Mouse (Mus musculus) heart, adult 2 months (tissue): ENCODE measurements at regions not wholly inside any gene's neighbourhood (a gene's known extent, or its start where the extent isn't known, plus 50 kb on each side); places are given as distances from the start of the nearest gene placed in this dataset.

ENCODE experiments used
- DNase-seq, 2 experiments: peaks; one replicate each; pipeline ENCODE4 v3.0.0; 2021
- H3K27ac ChIP-seq: fragments of 200-600 bp; 2 replicates; pipeline ENCODE4 v1.8.1; 2022
- H3K27me3 ChIP-seq: fragments of 200-500 bp; 2 replicates; pipeline ENCODE4 v1.6.1; 2012; ENCODE audit warnings: mild to moderate bottlenecking, low read length, inconsistent platforms, mixed read lengths; ENCODE audit not compliant: control insufficient read depth, insufficient read depth
- H3K36me3 ChIP-seq: fragments of 200-500 bp; 2 replicates; pipeline ENCODE4 v1.6.1; 2012; ENCODE audit warnings: low read length, inconsistent platforms; ENCODE audit not compliant: control insufficient read depth, insufficient read depth
- H3K4me1 ChIP-seq: fragments of 200-500 bp; 2 replicates; pipeline ENCODE4 v1.6.1; 2011; ENCODE audit warnings: low read length; ENCODE audit not compliant: control insufficient read depth, insufficient read depth
- H3K4me3 ChIP-seq: fragments of 200-600 bp; 2 replicates; pipeline ENCODE4 v1.8.1; 2022
- H3K79me2 ChIP-seq: fragments of 200-500 bp; replicated peaks from 2 replicates; pipeline ENCODE4 v1.6.1; 2012; ENCODE audit warnings: mild to moderate bottlenecking, inconsistent platforms, low read length, moderate library complexity, mixed read lengths; ENCODE audit not compliant: control insufficient read depth, insufficient read depth
- H3K9ac ChIP-seq: fragments of 200-500 bp; 2 replicates; pipeline ENCODE4 v1.6.1; 2012; ENCODE audit warnings: low read depth, mild to moderate bottlenecking, control low read depth, inconsistent platforms, low read length, mixed read lengths
- CTCF ChIP-seq: fragments of 200-600 bp; IDR thresholded peaks from 2 replicates; pipeline ENCODE4 v1.8.1; 2022; ENCODE audit warnings: antibody characterized with exemption, mild to moderate bottlenecking, moderate library complexity
- EP300 ChIP-seq: fragments of 200-500 bp; IDR thresholded peaks from 2 replicates; pipeline ENCODE4 v1.6.1; 2011; ENCODE audit warnings: low read depth, low read length, control low read depth; ENCODE audit not compliant: insufficient read depth
- POLR2A ChIP-seq: fragments of 200-500 bp; IDR thresholded peaks from 2 replicates; pipeline ENCODE4 v1.6.1; 2011; ENCODE audit warnings: mild to moderate bottlenecking, low read depth, low read length, control low read depth; ENCODE audit not compliant: insufficient read depth
- WGBS: fragments of 180-500 bp; shearing (Covaris S2); methylation state at CpG from one replicate; pipeline ENCODE4 v1.1.7; 2018; 5-methylcytosine and 5-hydroxymethylcytosine counted together
- intact Hi-C: fragments of 180-260 bp; cut with DNase I; formaldehyde crosslinking; loops from one replicate; pipeline ENCODE4 v1.15.1; 2025

- Histone ChIP-seq H3K4me1 (no peaks in the 10 kb centered on the region), H3K79me2 (no peaks in the 10 kb centered on the region), H3K27ac (no peak overlapping the region), H3K9ac (no peak overlapping the region), H3K36me3 (no peaks in the 10 kb centered on the region), H3K4me3 (no peak overlapping the region), H3K27me3 (no peaks in the 10 kb centered on the region)
- no peak for TF ChIP-seq EP300
- no peak for TF ChIP-seq POLR2A
- intact Hi-C loops: no loop called here
- WGBS: 77% methylated on average over 5 of the region's 5 CpGs
- DNase-seq: no peak
Measured at GRCm38 (mm10) chr10:11739574-11740368, 396.6 kb downstream of the Epm2a start.

DNA sequence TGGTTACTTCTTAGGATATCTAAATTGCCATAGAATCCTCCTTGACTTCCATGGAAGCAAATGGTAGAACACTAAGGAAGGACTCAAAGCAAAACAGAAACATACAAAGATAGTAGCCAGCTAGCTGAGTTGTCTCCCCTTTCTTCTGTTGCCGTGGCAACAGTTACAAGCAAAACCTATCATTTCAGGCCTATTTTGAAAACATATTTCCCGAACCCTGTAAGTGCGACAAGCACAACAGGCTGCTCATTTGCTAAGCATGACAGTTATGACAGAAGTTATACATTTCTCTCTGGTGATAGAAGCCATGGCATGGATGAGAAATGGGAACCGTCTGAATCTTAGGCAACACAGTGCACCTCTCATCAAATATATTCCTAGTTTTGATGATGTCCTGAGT, 402.4 kb downstream of the Epm2a start:
- WGBS: 82% methylated on average over 4 of the region's 4 CpGs
- no peaks in the 10 kb centered on the region for H3K36me3 ChIP-seq
- no peaks in the 10 kb centered on the region for H3K79me2 ChIP-seq
- intact Hi-C loops: no loop called here
- H3K27me3 ChIP-seq: no peaks in the 10 kb centered on the region
- TF ChIP-seq CTCF (no peak), EP300 (no peak), POLR2A (no peak)
- no peak for DNase-seq
- no peak overlapping the region for H3K27ac ChIP-seq
- H3K4me1 ChIP-seq: no peaks in the 10 kb centered on the region
- H3K4me3 ChIP-seq: no peak overlapping the region
- no peak overlapping the region for H3K9ac ChIP-seq

GRCm38 (mm10) chr10:11746959-11747358, 403.8 kb downstream of the Epm2a start:
- no peak overlapping the region for H3K4me3 ChIP-seq
- H3K79me2 ChIP-seq: no peaks in the 10 kb centered on the region
- no peaks in the 10 kb centered on the region for H3K27me3 ChIP-seq
- intact Hi-C loops: no loop called here
- no peak for DNase-seq
- H3K27ac ChIP-seq: no peak overlapping the region
- no peaks in the 10 kb centered on the region for H3K36me3 ChIP-seq
- no peak for TF ChIP-seq POLR2A
- TF ChIP-seq EP300: no peak
- no peak for TF ChIP-seq CTCF
- H3K4me1 ChIP-seq: no peaks in the 10 kb centered on the region
- no peak overlapping the region for H3K9ac ChIP-seq

DNA sequence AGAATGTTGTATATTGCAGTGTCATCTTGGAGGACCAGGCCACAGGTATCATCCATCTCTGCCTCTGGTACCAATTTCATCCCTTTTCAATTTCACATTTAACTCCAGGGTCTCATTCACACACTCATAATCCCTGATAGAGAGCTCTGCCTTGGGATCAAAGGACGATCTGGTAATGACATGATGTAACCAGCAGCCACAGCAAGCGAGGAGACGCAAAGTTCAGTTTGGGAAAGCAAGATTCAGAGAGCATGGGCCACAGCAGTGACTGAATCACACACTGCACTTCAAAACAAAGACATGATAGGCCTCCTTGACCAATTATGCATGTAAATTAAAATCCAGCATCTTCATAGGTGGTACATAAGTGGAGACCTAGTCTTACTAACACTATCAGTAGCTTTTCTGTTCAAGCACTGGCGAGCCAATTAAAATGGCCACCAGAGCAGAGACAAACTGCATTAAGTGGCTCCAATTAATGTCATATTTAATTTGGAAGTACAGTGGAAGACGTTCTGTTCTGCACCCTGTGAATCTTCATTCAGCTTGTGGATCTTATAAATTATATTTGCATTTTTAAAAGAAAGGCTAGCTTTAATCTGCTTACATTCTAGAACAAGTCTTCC, 412.0 kb downstream of the Epm2a start:
- H3K27me3 ChIP-seq: no peaks in the 10 kb centered on the region
- WGBS: 77% methylated on average over 5 of the region's 5 CpGs
- H3K4me1 ChIP-seq: no peaks in the 10 kb centered on the region
- no peak overlapping the region for H3K9ac ChIP-seq
- TF ChIP-seq EP300: no peak
- no peak for TF ChIP-seq POLR2A
- TF ChIP-seq CTCF: no peak
- H3K79me2 ChIP-seq: no peaks in the 10 kb centered on the region
- H3K27ac ChIP-seq: no peak overlapping the region
- DNase-seq: no peak
- H3K36me3 ChIP-seq: no peaks in the 10 kb centered on the region
- intact Hi-C loops: no loop called here
- H3K4me3 ChIP-seq: no peak overlapping the region

DNA sequence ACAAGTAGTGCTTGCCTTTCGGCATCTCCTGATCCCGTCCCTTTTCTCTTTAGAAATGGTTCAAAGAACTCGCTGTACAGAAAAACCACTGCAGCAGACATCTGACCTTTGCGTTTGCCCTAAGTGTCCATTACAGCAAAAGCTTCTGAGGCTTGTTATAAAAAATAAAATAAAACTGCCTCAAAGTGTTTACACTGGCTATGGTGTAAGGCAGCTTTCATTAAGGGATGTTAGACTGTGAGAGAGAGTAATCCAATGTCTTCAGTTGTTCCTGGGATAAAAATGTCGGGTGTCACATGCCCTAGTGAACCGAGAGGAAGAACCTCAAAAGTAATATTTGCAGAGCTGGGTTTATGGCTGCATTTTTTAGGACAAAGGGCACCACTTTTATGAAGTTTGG, 434.7 kb downstream of the Epm2a start:
- H3K79me2 ChIP-seq: no peaks in the 10 kb centered on the region
- H3K27me3 ChIP-seq: no peaks in the 10 kb centered on the region
- intact Hi-C loops: no loop called here
- no peaks in the 10 kb centered on the region for H3K36me3 ChIP-seq
- 82% methylated on average over 6 of the region's 6 CpGs for WGBS
- no peak for TF ChIP-seq EP300
- TF ChIP-seq CTCF: no peak
- TF ChIP-seq POLR2A: no peak
- no peak for DNase-seq
- no peak overlapping the region for H3K27ac ChIP-seq
- H3K9ac ChIP-seq: no peak overlapping the region
- no peak overlapping the region for H3K4me3 ChIP-seq
- no peaks in the 10 kb centered on the region for H3K4me1 ChIP-seq

- TF ChIP-seq POLR2A: no peak
- no peak for TF ChIP-seq EP300
- TF ChIP-seq CTCF: no peak
- Histone ChIP-seq H3K27me3 (no peaks in the 10 kb centered on the region), H3K9ac (no peak overlapping the region), H3K27ac (no peak overlapping the region), H3K79me2 (no peaks in the 10 kb centered on the region), H3K4me3 (no peak overlapping the region), H3K4me1 (no peaks in the 10 kb centered on the region), H3K36me3 (no peaks in the 10 kb centered on the region)
- no peak for DNase-seq
- 63% methylated on average over 2 of the region's 2 CpGs for WGBS
- intact Hi-C loops: no loop called here
Measured at GRCm38 (mm10) chr10:11780302-11780701, 437.1 kb downstream of the Epm2a start.
